Mouse (Mus musculus) lung, adult 18-20 months (tissue): ENCODE results near the gene Krt39.

Experiments used
- DNase-seq, 2 experiments: peaks; one replicate each; pipeline ENCODE4 v3.0.0; 2022; ENCODE audit warnings: mixed read lengths in 2 of 2

Gene Krt39

DNA sequence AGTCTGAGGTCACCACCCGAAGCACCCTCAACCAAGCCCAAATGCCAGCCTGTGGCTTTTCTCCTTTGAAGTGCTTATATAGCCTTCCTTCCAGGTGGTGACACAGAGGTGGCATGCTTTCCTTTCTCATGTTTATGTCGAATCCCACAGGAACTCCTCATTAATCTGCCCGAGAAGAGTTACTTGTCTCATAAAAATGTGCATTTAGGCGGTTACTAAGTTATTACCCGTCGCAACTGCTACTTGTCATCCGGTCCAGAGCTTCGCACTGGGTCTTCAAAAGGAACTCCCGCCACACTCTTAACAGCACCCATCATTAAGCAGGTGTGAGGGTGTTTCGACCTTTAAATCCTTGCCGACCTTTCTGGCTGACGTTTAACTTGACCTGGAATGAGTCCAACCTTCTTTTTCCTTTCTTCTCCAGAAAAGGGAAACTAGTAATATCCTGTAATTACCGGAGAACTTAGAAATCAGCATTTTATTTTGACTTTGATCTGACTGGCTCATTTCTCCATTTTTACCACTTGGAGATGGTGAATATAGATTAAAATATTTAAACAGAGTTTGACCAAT, at the start of gene Krt39:
Gene Krt39 (minus strand): TSS at position 51 of the 573 bp plus-strand sequence.
- DNase-seq, result no peak

DNA sequence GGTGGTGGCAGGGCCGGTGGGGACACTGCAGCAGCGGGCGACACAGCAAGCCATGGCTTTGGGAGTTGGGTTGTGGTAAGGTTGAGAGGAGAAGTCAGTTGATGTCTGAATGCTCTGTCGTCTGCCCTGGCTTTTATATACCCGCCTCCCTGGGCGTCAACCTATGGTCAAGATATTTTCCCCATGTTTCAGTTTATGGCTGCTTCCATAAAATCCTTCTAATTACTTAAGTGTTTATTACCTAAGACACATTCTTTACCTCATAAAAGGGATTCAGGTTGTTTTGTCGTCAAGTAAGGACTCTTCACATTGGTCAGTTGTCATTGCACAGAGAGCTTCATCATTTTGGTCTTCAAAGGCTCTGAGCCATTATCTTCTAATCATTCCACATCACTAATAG, 45.4 kb upstream of the Krt39 start, which contains the start of gene Krtap3-1:
Gene Krtap3-1 (minus strand): TSS at position 101 of the 400 bp plus-strand sequence.
- no peak for DNase-seq

DNA sequence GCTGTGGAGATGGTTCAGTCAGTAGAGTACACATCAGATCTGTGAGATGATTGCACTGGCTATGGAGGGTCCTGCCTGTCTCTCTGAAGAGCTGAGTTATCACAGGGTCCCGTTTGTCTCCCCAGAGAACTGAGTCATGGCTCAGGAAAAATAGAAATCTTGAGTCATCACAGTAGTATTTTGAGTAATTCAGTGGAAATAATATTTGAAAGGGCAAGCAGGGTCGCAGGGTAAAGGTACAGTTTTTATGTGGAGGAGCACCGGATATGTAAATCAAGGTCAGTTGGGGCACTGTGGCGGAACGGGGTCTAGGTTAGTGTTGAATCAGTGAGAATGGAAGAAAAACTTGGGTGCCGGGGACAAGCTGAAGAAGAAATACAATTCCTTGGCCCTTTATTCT, 41.4 kb upstream of the Krt39 start:
- DNase-seq, result no peak

DNA sequence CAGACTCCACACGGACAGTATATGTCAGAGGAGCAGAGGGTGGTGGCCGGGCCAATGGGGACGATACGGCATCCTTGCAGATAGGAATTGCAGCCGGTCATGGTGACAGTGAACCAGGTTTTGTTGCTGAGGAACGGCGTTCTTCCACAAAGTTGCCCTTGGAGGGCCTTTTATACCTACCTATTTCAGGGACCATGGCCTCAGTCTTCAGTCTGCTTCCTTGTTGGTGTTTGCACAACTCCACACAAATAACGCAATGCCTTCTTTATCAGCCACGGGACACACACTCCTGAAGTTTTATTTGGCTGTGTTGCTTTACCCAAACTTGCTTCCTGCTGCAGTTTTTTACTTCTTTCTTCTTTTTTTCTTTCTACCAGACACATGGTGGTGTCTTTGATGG, 38.2 kb upstream of the Krt39 start, which contains the start of gene Gm11939:
Gene Gm11939 (minus strand): TSS at position 101 of the 400 bp plus-strand sequence.
- DNase-seq, result no peak

DNA sequence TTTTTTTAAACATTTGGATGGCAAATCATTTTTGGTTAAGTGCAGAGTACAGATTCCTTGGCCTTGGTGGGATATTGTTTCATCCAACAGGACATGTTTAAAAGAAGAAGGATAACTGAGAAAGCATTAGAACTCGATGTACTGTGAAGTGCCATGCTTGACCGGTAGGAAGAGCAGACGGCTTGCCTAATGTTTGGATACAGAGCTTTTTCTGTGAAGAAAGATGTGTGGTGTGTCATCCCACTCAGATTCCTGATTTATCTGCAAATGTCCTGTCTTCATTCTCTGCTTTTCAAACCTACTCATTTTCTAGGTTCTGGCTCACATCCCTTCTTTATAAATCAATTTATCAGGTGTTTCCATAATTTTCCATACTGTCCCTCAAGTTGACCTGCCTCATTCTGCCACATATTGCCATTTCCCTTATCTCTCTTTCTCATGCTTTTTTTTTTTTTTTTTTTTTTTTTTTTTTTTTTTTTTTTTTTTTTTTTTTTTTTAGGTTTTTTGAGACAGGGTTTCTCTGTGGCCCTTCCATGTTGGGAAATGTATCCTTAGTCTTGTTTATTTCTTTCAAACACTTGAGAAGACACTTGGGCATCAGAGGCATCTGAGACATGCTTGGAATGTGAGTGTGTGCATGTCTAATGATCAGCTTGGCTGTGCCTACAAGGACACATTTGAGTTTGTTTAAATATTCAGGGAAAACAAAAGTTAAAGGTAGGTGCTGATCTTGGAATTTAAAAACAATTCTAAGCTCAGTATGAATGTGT, 37.0 kb upstream of the Krt39 start:
- no peak for DNase-seq

DNA sequence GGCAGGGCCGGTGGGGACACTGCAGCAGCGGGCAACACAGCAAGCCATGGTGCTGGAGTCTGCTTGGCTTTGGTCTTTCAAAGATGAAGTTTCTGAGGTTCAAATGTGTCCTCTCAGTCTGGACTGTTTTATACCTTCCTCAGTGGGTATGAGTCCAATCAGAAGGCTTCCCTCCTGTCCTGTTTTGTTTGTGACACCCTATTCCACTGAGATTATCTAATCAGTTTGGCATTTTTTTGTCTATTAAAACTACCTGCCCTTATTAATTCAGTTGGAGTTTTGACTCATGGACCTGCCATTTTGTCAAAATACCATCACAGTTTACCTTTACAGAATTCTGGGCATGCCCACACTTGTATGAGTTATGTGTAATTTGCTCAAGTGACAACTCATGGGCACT, 35.6 kb upstream of the Krt39 start, which contains the start of gene Krtap3-2:
Gene Krtap3-2 (minus strand): TSS at position 101 of the 400 bp plus-strand sequence.
- no peak for DNase-seq

DNA sequence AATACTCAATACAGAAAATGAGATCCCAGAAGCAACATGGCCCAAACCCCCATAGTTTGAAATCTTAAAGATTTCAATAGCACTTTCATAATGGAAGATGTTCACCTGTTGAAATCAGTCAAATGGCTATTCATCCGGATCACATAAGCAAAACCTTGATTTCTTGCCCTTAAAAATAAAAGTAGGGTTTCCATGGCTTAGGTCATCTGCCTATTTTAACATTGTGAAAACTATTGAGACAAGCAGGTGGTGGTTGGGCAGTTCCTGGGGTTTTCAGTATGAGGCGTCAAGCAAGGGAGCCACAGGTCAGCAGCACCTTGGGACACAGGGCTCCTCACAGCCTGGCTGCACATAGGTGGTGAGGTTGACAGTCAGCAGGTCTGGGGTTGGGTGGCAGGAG, 35.1 kb upstream of the Krt39 start:
- no peak for DNase-seq

DNA sequence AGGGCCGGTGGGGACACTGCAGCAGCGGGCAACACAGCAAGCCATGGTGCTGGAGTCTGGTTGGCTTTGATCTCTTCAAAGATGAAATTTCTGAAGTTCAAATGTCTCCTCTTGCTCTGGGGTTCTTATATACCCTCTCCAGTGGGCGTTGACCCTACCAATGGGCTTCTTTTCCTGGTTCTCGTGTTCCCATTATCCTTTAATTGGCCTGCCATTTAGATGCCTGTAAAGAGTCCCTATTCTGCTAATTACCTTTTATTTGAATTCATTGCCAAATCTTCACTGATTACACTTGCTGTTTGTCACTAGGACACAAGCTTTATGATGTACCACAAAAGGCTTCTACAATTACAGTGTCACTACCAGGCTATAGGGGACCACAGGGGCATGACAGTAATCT, 29.6 kb upstream of the Krt39 start, which contains the start of gene Krtap3-3:
Gene Krtap3-3 (minus strand): TSS at position 101 of the 400 bp plus-strand sequence.
- no peak for DNase-seq

DNA sequence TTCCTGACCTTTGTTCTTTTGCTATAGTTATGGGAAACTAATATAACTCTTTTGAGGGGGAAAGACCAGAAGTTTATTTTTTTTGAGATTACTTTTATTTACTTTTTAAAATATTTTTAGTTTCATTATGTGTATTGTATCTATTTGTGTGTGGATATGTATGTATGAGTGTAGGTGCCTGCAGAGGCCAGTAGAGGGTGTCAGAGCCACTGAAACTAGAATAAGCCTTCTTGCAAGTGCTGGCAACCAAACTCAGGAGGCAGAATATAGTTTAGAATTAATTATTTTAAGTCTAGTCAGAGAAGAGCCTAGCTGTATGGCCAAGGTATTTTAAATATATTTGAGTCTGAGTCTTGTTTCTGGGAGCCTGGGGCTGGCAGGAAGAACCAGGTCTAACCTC, 26.8 kb upstream of the Krt39 start:
- DNase-seq, result no peak

DNA sequence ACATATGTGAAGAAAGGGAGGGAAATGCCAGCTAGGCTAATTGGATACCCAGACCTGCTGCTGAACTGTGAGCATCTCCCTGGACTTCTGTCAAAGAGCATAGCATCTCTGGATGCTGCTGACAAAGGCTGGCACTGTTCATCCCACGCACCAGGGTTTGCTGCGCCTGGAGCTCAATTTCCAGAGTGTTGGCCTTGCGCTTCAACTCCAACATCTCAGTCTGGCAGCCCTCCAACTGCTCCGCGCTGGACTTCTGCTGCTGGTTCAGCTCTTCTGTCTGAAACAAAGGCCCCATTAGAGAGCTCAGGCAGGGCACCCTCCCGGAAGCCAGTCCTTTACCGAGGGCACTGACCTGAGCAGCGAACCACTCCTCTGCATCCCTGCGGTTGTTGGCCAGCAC, 18.6 kb upstream of the Krt39 start:
- no peak for DNase-seq

DNA sequence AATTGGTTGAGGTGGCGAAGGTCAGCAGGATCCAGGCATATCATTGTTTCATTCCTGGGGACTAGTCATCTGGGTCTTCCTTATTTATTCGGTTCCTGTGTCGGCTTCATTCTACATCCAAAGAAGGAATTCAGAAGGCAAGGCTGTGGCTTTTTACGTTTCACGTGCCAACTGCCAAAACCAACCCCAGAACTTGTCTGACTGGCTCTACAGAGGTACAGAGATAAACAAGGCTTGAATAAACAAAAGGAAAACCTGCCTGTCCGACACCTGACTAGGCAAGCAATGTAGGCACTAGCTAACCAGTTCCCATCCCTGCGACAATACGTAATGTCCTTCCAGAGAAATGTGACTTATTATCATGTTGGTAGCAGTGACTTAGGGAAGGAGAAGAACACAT, 7.0 kb downstream of the Krt39 start:
- DNase-seq, result peak; percentile 51 to 71

DNA sequence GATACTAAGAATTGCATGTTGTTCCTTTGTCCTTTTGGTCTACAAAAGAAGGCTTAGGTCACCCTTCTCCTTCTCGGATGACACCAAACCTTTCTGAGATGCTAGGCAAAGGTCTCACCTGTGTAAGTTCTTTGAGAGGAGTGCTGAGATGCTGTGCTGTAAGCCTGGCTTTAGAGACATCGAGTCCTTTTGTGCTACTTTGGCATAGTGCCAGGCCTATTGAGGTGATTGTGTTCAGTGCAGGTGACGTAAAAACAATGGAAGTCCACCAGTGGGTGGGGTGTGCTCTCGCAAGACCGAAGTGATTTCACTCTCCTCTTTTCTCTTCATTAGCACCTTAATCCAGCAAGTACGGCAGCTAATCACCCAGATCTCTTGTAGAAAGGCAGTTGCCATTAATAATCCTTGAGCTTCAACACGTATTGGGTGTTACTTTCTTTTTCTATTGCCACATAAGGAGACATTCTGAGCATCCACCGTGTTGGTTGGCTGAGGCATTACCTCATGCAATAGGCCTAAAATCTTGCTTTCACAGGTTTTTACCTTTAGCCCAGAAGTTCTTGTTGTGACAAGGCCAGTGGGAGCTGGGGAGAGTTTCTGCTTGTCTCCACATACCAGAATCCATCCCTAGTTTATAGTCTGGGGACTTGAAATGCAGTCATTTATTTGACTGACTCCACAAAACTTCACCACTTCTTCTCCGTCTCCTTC, 20.9 kb downstream of the Krt39 start:
- peak in 1 of 2 experiments; percentile 9 for DNase-seq

DNA sequence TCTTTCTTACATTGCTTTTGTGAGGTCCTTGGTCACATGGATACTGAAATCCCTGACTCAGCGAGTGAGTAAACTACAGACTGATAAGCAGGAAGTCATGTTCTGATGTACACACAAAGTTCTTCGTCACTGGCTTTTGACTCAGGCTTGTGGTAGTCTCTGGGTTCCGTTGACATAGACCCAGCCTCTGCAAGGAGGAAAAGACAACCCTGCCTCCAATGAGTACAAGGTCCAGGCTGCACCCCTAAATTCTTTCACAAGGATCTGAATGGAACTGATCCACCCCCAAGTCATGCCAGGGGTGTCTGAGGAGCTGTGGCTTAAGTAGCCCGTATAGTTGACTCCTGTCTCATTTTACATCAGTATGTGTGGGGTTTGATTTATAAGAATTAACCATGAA, 24.7 kb downstream of the Krt39 start:
- no peak for DNase-seq

DNA sequence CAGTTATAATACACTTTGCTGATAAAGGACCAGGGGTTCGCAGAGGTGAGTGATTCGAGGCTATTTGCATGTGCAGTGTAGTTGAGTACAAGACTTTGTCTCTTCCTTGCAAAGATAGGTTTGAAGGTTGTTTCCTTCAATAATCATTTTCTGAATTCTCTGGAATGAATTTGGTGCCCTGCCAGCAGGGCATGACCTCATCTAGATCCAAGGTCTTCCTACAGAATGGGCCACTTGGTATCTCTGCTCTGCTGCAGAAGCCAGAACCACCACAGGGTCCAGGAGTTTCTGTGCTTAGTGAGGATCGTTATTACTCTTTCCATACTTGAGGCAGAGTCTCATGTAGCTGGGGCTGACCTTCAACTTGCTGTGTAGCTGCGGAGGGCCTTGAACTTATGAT, 26.4 kb downstream of the Krt39 start:
- DNase-seq, result no peak

DNA sequence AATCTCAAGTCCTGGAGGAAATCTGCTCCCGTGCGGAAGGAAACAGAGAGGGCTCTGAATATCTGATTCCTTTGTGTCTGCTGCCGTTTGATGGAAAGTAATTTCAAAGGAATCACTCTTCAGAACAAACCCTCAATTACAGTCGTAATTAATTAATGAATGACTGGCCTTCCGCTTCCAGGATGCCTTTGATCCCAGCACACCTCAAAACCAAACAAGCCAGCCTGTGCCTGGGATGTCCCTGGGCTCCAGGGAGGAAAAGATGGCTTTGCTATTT, 27.6 kb downstream of the Krt39 start:
- DNase-seq, result no peak

DNA sequence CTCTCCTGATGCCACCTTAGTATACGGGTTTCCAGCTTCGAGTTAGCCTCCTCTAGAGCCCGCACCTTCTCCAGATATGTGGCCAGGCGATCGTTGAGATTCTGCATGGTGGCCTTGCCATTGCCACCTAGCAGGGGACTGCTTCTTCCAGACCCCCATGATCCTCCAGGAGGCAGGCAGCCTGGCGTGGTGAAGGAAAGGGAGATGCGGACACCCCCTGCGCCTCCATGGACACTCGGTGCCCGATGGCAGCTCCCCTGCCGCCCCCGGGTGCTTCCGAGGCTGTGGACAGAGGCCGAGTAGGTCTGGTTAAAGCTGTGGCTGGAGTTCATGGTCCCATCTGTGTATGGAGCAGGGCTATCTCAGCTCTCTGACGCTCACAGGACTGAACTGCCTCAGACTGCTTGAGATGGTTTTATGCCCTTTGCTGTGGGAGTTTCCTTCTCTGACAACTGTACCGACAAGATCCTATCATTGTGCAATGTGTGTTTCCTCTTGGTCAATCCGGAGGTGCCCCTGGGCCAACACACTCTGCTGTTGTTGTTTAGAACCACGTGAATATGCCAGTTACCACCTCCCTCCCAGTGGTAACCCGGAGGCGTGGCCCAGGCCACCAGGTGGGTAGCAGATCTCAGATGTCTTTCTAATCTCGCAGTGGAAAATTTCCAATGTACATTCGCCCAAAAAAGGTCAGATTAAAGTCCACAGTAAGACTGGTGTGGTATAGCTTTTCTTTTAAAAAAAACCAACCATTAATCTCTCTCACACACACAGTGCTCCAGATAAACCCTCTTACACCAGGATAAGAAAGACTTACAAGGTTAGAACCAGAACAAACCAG, 28.2 kb downstream of the Krt39 start, which contains the start of gene Krt23:
Gene Krt23 (minus strand): TSS at position 405 of the 841 bp plus-strand sequence.
- DNase-seq, result peak; percentile 61 to 77

DNA sequence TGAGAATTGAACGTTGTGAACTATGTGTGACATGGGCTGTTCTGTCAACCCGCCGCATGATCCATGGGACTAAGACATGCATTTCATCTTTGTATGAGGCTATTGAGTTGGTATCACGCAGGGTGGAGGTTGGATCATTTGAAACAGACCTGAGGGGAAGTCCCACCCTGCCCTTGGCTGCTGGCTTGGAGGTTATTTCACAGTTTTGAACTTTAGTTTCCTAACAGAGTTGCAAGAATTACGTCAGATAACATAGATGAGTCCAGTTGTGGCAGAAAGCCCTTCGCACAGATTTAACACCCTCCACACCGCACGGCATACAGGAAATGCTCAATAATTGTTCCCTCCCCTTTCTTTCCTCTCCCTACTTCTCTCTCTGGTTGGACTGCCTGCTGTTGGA, 30.1 kb downstream of the Krt39 start:
- DNase-seq, result no peak

DNA sequence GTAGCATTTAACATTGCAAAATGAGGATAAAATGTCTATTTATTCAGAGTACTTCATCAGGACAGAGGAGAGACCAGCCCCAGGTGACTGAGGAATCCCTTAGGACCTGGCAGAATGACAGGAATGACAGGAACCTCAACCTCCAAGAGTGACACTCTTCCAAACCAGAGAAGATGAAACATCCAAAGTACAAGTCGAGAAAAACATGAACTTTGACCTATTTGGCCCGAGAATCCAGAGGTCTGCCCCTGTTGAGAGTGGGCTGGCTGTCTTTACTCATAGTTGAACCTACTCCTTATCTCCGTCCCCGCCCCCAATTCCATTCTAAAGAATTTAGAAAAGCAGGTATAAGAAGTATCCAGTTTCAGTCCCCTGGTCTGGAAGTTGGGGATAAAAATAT, 30.5 kb downstream of the Krt39 start:
- no peak for DNase-seq

DNA sequence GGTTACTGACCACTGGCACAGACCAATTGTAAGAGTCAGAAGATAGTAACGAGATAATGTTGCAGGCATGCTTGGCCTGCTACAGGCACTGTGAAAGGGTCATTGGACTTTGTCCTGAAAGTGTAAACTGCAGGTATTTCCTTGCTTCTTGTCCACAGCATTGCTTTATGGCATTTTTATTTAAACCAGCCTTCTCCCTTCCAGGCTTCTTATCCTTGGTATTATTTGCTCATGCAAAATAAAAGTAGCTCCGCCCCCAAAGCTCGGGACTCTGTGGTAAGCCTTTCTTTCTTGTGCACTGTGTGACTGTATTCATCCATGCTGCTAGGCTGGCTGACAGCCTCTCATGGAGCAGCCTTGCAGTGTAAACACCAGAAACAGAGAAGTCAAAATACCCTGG, 31.9 kb downstream of the Krt39 start:
- DNase-seq, result peak in 1 of 2 experiments; percentile 44

DNA sequence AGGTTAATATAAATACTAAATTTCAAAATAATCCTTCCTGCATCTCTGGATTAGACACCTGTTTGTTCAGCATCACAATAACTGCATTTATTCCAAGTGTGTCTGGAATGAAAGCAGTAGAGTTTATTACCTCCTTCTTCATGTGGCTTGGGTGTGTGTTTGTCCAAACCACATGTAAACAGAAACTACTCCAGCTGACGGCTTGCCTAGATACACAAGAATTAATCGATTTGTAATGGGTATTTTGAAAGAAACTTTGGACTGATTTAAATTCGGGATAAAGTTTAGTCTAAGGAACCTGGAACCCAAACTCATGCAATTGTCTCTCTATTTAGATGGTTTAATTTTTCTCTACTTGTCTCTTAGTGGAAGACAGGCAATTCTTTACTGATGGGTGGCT, 46.2 kb downstream of the Krt39 start:
- DNase-seq, result no peak

DNA sequence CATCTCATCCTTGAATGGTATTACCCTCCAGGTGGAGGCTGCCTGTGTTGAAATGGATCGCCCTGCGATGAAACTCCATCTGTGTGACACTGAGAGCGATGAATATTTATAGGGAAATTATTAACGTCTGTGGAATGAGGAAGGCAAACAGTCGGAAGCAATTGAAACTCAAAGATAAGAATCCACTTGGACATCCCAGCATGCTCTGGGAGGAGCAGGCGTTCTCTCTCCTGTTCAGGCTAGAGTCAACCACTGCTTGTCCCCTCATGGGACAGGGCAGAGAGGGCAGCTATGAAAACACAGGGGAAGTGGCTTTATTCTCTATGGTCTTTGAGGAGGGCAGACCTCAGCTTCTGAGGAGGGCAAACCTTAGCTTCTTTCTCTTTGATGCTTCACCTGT, 47.7 kb downstream of the Krt39 start:
- peak; percentile 42 to 67 for DNase-seq

DNA sequence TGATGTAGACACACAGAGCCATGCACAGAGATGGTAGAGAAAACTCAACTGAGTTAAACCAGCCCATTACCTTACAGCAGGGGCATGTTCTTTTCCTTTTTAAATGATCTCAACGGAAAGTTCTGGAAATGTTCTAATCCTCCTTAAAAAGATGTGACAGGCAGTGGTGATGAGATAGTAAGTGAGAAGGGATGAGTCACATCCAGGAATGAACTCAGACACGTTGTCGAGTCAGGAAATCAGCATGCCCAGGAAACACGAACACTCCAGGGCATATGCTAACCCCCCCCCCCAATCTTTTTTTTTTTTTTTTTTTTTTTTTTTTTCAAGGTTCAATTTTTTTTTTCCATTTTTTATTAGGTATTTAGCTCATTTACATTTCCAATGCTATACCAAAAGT, 48.7 kb downstream of the Krt39 start:
- DNase-seq, result no peak

DNA sequence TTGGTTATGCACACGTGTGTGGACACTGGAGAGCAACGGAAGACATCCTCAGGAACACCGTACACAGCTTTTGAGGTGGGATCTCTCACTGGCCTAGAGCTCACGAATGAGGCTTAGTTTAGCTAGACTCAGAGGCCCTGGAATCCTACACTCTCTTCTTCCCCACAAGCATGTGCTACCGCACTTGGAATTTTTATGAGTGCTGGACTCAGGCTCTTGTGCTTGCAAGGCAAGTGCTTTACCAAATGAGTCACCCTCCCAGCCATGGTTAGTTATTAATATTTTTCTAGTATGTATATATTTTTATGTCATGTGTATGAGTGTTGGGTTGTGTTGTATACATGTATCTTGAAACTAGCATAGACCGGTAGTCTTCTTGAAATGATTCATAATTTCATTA, 49.2 kb downstream of the Krt39 start:
- DNase-seq, result peak; percentile 49 to 60
